Mouse (Mus musculus): Measurements from ENCODE around the gene Lrp8. TPM values are rescaled to one million over a fixed set of nuclear protein-coding genes. Genes with fewer than 3 reads are reported as not detected.
A peak's percentile ranks its signal among the peaks of the same experiment; 100 is the strongest.

Gene Lrp8
- polyA plus RNA-seq, 1 experiment from 2014 or later: 0.26 TPM

GRCm38 (mm10) chr4:107819990-107820719 lies 18.1 kb downstream of the Lrp8 start:
- no peak for ATAC-seq (ENCODE audit: low read depth)
- Histone ChIP-seq H3K4me3 (ENCODE audit: low read length) (no peak overlapping the region), H3K4me2 (ENCODE audit: low read depth, low read length) (no peak overlapping the region), H3K27me3 (ENCODE audit: control insufficient read depth, insufficient read depth, low read depth, low read length) (no peaks in the 10 kb centered on the region), H3K9me3 (ENCODE audit: control insufficient read depth, low read length) (no peaks in the 10 kb centered on the region), H3K27ac (ENCODE audit: low read length) (no peak overlapping the region), H3K9ac (ENCODE audit: low read length) (no peak overlapping the region), H3K4me1 (replicated peaks; ENCODE audit: control insufficient read depth, insufficient read depth, low read length) (peaks cover 8% of the 10 kb centered on the region), H3K36me3 (ENCODE audit: control insufficient read depth, insufficient read depth, low read length) (no peaks in the 10 kb centered on the region)
- WGBS: 65% methylated on average over 16 of the region's 16 CpGs

DNA sequence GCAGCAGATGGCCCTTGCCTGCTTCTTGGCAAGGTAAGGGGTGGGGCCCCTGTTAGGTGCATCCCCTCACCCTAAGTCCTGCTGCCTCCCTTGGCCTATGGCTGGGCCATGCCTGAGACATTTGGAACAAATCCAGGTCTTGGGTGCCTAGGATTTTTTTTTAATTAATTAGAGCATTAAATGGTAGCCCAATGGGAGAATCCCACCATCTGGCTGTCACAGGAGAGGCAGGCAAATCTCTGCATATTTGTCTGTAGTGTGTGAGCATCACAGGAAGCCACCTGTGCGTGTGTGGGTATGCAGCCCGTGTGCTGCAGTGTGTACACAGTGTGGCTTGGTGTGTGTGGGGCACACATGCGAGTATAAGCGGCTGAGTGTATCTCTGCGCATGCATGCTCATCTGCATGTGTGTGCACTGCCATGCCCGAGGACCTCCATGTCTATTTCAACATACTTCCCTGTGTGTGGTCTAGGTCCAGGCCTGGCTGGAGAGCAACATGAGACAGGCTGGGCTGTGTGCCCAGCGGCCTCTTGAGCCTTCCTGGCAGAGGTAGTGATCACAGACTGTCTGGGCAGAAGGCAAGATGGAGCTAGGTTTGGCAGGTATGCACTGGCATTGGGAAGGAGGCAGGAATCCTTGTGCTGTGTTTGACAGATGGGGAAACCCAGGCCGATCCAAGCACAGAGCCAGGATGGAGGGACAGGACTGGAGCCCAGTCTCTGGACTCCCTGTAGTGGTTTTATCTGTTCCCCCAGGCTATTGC lies 19.0 kb downstream of the Lrp8 start:
- no peak overlapping the region for H3K4me2 ChIP-seq (ENCODE audit: low read depth, low read length)
- WGBS: 64% methylated on average over 8 of the region's 8 CpGs
- H3K9ac ChIP-seq (ENCODE audit: low read length): no peak overlapping the region
- H3K36me3 ChIP-seq (ENCODE audit: control insufficient read depth, insufficient read depth, low read length): no peaks in the 10 kb centered on the region
- H3K4me3 ChIP-seq (ENCODE audit: low read length): no peak overlapping the region
- no peaks in the 10 kb centered on the region for H3K27me3 ChIP-seq (ENCODE audit: control insufficient read depth, insufficient read depth, low read depth, low read length)
- no peaks in the 10 kb centered on the region for H3K9me3 ChIP-seq (ENCODE audit: control insufficient read depth, low read length)
- peaks cover 8% of the 10 kb centered on the region for H3K4me1 ChIP-seq (replicated peaks; ENCODE audit: control insufficient read depth, insufficient read depth, low read length)
- peak; percentile 59 for ATAC-seq (ENCODE audit: low read depth)
- H3K27ac ChIP-seq (ENCODE audit: low read length): no peak overlapping the region

- Histone ChIP-seq H3K9ac (ENCODE audit: low read length) (no peak overlapping the region), H3K4me3 (ENCODE audit: low read length) (no peak overlapping the region), H3K4me1 (replicated peaks; ENCODE audit: control insufficient read depth, insufficient read depth, low read length) (peaks cover 5% of the 10 kb centered on the region), H3K27me3 (ENCODE audit: control insufficient read depth, insufficient read depth, low read depth, low read length) (no peaks in the 10 kb centered on the region), H3K9me3 (ENCODE audit: control insufficient read depth, low read length) (no peaks in the 10 kb centered on the region), H3K27ac (ENCODE audit: low read length) (no peak overlapping the region), H3K4me2 (ENCODE audit: low read depth, low read length) (no peak overlapping the region), H3K36me3 (ENCODE audit: control insufficient read depth, insufficient read depth, low read length) (no peaks in the 10 kb centered on the region)
- no peak for ATAC-seq (ENCODE audit: low read depth)
- WGBS: 55% methylated on average over 9 of the region's 9 CpGs
These were observed 20.9 kb downstream of the Lrp8 start for GRCm38 (mm10) chr4:107822936-107823411.

DNA sequence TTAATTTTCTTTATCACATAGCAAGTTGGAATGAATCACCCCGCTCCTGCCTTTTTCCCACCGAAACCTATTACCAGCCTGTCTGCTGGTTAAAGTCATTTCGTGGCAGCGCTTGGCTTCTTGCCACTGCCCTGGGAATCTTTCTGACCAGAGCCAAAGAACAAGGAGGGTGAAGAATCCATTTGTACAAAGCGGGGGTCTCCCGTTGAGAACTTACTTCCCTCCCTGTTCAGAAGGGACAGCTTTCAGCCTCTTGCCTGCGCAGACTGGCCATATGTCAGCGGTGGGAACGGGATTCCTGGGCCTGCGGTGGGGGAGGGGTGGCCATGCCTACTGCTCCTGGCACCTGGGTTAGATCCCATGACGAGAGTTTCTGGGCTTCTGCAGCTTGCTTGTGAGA lies 21.4 kb downstream of the Lrp8 start:
- Histone ChIP-seq H3K27me3 (ENCODE audit: control insufficient read depth, insufficient read depth, low read depth, low read length) (no peaks in the 10 kb centered on the region), H3K27ac (ENCODE audit: low read length) (no peak overlapping the region), H3K36me3 (ENCODE audit: control insufficient read depth, insufficient read depth, low read length) (no peaks in the 10 kb centered on the region), H3K4me3 (ENCODE audit: low read length) (no peak overlapping the region), H3K4me2 (ENCODE audit: low read depth, low read length) (no peak overlapping the region), H3K9ac (ENCODE audit: low read length) (no peak overlapping the region), H3K9me3 (ENCODE audit: control insufficient read depth, low read length) (no peaks in the 10 kb centered on the region), H3K4me1 (replicated peaks; ENCODE audit: control insufficient read depth, insufficient read depth, low read length) (peaks cover 5% of the 10 kb centered on the region)
- 45% methylated on average over 11 of the region's 11 CpGs for WGBS
- no peak for ATAC-seq (ENCODE audit: low read depth)

GRCm38 (mm10) chr4:107828727-107829218 lies 26.7 kb downstream of the Lrp8 start:
- Histone ChIP-seq H3K36me3 (ENCODE audit: control insufficient read depth, insufficient read depth, low read length) (no peaks in the 10 kb centered on the region), H3K4me2 (ENCODE audit: low read depth, low read length) (no peak overlapping the region), H3K27ac (ENCODE audit: low read length) (no peak overlapping the region), H3K4me1 (replicated peaks; ENCODE audit: control insufficient read depth, insufficient read depth, low read length) (peaks cover 6% of the 10 kb centered on the region; the same call in 1 of the 2 replicates), H3K9me3 (ENCODE audit: control insufficient read depth, low read length) (no peaks in the 10 kb centered on the region), H3K27me3 (ENCODE audit: control insufficient read depth, insufficient read depth, low read depth, low read length) (no peaks in the 10 kb centered on the region), H3K4me3 (ENCODE audit: low read length) (no peak overlapping the region), H3K9ac (ENCODE audit: low read length) (no peak overlapping the region)
- ATAC-seq (ENCODE audit: low read depth): peak; percentile 48; the same call in 1 of the 2 replicates
- 19% methylated on average over 10 of the region's 10 CpGs for WGBS

GRCm38 (mm10) chr4:107829675-107830074 lies 27.6 kb downstream of the Lrp8 start:
- no peaks in the 10 kb centered on the region for H3K36me3 ChIP-seq (ENCODE audit: control insufficient read depth, insufficient read depth, low read length)
- ATAC-seq (ENCODE audit: low read depth): no peak
- no peak overlapping the region for H3K4me2 ChIP-seq (ENCODE audit: low read depth, low read length)
- H3K4me1 ChIP-seq (replicated peaks; ENCODE audit: control insufficient read depth, insufficient read depth, low read length): peaks cover 8% of the 10 kb centered on the region; the same call in 1 of the 2 replicates
- WGBS: 52% methylated on average over 2 of the region's 2 CpGs
- H3K9ac ChIP-seq (ENCODE audit: low read length): no peak overlapping the region
- H3K27me3 ChIP-seq (ENCODE audit: control insufficient read depth, insufficient read depth, low read depth, low read length): no peaks in the 10 kb centered on the region
- H3K9me3 ChIP-seq (ENCODE audit: control insufficient read depth, low read length): no peaks in the 10 kb centered on the region
- no peak overlapping the region for H3K4me3 ChIP-seq (ENCODE audit: low read length)
- no peak overlapping the region for H3K27ac ChIP-seq (ENCODE audit: low read length)

- Histone ChIP-seq H3K4me1 (replicated peaks; ENCODE audit: control insufficient read depth, insufficient read depth, low read length) (peaks cover 8% of the 10 kb centered on the region; the same call in 1 of the 2 replicates), H3K27ac (ENCODE audit: low read length) (no peak overlapping the region), H3K4me2 (ENCODE audit: low read depth, low read length) (no peak overlapping the region), H3K9ac (ENCODE audit: low read length) (no peak overlapping the region), H3K27me3 (ENCODE audit: control insufficient read depth, insufficient read depth, low read depth, low read length) (no peaks in the 10 kb centered on the region), H3K36me3 (ENCODE audit: control insufficient read depth, insufficient read depth, low read length) (no peaks in the 10 kb centered on the region), H3K9me3 (ENCODE audit: control insufficient read depth, low read length) (no peaks in the 10 kb centered on the region), H3K4me3 (ENCODE audit: low read length) (no peak overlapping the region)
- WGBS: 70% methylated on average over 10 of the region's 10 CpGs
- no peak for ATAC-seq (ENCODE audit: low read depth)
These were observed 28.1 kb downstream of the Lrp8 start for GRCm38 (mm10) chr4:107830189-107830588.

- 67% methylated on average over 7 of the region's 7 CpGs for WGBS
- Histone ChIP-seq H3K4me2 (ENCODE audit: low read depth, low read length) (no peak overlapping the region), H3K27me3 (ENCODE audit: control insufficient read depth, insufficient read depth, low read depth, low read length) (no peaks in the 10 kb centered on the region), H3K9ac (ENCODE audit: low read length) (no peak overlapping the region), H3K4me1 (replicated peaks; ENCODE audit: control insufficient read depth, insufficient read depth, low read length) (peaks cover 8% of the 10 kb centered on the region; the same call in 1 of the 2 replicates), H3K4me3 (ENCODE audit: low read length) (no peak overlapping the region), H3K36me3 (ENCODE audit: control insufficient read depth, insufficient read depth, low read length) (no peaks in the 10 kb centered on the region), H3K27ac (ENCODE audit: low read length) (no peak overlapping the region), H3K9me3 (ENCODE audit: control insufficient read depth, low read length) (no peaks in the 10 kb centered on the region)
- no peak for ATAC-seq (ENCODE audit: low read depth)
These were observed 28.8 kb downstream of the Lrp8 start for GRCm38 (mm10) chr4:107830821-107831221.

GRCm38 (mm10) chr4:107831678-107832077 lies 29.6 kb downstream of the Lrp8 start:
- no peak overlapping the region for H3K4me2 ChIP-seq (ENCODE audit: low read depth, low read length)
- no peak overlapping the region for H3K27ac ChIP-seq (ENCODE audit: low read length)
- no peaks in the 10 kb centered on the region for H3K27me3 ChIP-seq (ENCODE audit: control insufficient read depth, insufficient read depth, low read depth, low read length)
- peaks cover 8% of the 10 kb centered on the region; the same call in 1 of the 2 replicates for H3K4me1 ChIP-seq (replicated peaks; ENCODE audit: control insufficient read depth, insufficient read depth, low read length)
- WGBS: 85% methylated on average over 6 of the region's 6 CpGs
- ATAC-seq (ENCODE audit: low read depth): no peak
- H3K9ac ChIP-seq (ENCODE audit: low read length): no peak overlapping the region
- no peak overlapping the region for H3K4me3 ChIP-seq (ENCODE audit: low read length)
- no peaks in the 10 kb centered on the region for H3K9me3 ChIP-seq (ENCODE audit: control insufficient read depth, low read length)
- no peaks in the 10 kb centered on the region for H3K36me3 ChIP-seq (ENCODE audit: control insufficient read depth, insufficient read depth, low read length)
